Mouse (Mus musculus): Measurements from ENCODE around the gene St7.
"Not testable (repeated sequence)": the region's sequence is repeated elsewhere in the genome, so short reads cannot be mapped to it uniquely, and the experiment has no call there.

St7 gene

DNA sequence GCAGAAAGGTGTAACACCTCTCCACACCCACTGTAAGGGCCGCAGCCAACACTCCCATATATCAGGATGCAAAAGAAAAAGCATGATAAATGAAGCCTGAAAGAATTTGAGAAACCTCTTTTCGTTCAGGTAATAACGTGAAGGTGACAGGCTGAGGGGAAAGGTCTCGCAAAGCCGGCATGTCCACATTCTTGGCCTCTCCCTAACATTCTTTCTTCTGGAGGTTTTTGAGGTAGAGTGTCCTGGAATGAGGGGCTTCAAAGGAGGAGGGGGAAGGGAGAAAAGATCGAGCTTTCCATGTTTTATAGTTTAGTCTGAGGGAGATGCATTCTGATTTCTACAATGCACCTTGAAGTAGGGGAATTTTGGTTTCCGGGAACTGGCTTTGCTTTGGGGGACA lies at the start of gene St7:
Gene St7 (plus strand): TSS at position 287 of the 400 bp plus-strand sequence.
- no peak for DNase-seq (ENCODE audit: low spot score in 2 of 2)

DNA sequence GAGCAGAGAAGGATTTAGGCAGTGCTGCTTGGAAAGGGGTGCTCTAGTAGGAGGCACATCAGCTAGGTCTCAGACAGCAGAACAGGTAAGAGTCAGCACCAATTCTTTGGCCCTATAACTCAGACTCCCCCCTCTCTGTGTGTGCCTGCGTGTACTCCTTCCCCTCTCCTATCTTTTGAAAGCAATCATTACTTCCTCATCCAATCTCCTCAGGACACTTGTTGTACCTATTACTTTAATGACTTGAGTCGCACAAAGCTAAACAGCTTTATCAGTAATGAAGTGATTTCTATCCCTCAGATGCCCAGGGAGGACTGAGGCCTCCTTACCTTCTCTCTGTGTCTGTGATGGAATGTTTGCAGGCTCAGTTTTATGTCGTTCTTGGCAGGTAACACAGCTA lies 46.6 kb upstream of the St7 start:
- DNase-seq (ENCODE audit: low spot score in 2 of 2): no peak

DNA sequence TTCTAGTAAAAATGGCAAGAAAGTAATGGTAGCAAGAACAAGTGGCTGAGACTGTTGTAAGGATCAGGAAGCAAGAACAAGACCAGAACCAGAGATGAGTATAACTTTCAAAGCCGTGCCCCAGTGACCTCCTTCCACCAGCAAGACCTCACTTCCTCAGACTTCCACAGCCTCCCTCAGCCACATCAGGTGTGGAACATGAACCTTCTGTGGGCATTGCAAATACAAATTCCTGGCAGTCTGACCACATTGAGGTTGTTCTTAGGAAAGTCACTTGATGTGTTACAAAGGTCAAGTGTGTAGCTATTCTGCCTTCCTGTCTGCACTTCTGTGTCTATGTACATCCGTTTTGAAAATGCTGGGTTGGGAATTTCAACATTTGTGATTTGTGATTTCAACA lies 40.6 kb upstream of the St7 start:
- DNase-seq (ENCODE audit: low spot score in 2 of 2): no peak

DNA sequence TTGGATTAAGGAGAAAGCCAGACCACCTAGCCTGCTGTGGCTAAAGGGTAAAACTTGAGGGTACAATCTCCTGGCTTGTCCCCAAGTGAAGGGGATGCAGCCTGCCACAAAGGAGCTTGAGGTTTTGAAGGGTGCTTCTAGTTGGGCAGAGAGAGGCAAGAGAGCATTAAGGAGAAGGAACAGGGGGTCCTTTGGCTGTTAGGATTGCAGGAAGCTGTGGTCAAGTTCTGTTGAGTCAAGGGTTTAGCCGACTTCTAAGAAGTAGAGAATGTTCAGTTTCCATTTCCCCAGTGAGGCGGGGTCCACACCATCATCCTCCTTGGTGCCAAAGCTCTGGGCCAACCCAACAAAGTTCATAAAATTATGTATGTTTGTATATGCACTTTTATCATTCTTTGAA lies 37.7 kb upstream of the St7 start:
- DNase-seq (ENCODE audit: low spot score in 2 of 2): no peak

DNA sequence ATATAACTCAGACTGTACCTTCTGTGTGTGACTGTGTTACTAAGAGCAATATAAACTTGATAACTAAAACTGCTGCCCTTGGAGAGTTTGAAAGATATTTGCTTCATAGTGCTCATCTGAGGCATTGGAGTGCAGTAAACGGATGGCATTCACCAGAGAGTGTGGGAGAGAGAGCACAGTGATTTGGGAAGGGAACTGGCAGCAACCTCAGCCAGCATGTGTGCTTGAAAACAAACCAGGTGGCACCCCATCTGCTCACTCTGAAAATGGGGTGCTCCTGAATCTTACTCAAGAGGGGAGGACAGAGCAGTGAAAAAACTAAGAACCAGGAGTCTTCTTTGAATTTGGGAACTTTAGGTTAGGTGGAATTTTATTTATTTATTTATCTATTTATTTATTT lies 35.4 kb upstream of the St7 start:
- DNase-seq (ENCODE audit: low spot score in 2 of 2): no peak

DNA sequence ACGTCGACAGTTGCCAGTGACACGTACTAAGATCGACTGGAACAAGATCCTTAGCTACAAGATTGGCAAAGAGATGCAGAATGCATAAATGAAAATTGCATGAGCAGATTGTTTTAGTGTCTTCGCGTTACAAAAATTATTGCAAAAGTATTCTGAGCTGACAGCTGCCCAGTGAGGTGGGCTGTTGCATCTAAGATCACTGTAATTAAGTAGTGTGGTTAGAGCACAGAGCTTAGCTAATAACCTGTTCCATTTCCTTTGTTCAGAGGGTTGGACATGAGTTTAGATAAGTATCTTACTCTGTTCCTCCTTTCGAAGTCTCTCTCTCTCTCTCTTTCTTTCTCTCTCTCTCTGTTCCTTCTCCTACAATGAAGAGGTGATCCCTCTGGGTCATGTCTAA lies 27.4 kb upstream of the St7 start:
- DNase-seq (ENCODE audit: low spot score in 2 of 2): no peak

DNA sequence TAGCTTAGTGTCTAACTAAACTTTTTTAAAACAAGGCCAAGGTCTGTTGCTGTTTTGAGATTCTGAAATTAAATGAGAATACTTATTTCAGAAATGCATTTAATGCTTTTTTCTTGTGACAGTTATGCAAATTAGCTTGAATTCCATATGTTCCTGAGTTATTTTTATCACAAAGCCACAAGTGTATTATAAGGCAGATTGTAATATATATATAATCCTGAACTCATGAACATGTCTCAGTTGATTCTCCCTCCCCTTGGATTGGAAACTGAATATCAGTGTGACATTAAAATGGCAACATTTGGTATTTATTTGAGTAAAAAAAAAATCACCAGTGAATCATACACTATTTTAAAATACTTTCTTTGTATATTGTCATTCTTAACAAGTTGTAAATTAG lies 26.7 kb upstream of the St7 start:
- no peak for DNase-seq (ENCODE audit: low spot score in 2 of 2)

DNA sequence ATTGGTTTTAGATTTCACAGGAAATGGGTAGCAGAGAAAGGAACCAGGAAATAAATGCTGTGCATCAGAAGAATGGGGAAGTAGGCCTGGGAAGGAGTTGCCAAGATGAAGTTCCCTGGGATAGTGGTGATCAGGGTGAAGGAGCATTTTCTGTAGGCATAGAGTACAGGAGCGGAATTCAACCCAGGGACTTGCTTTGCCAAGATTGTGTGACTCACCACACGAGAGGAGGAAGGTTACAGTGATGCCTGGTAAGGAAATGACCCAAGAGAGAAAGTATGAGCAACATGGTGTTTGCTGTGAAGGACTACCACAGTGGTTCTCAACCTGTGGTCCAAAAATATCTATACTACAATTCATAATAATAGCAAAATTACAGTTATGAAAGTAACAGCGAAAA lies 24.9 kb upstream of the St7 start:
- no peak for DNase-seq (ENCODE audit: low spot score in 2 of 2)

DNA sequence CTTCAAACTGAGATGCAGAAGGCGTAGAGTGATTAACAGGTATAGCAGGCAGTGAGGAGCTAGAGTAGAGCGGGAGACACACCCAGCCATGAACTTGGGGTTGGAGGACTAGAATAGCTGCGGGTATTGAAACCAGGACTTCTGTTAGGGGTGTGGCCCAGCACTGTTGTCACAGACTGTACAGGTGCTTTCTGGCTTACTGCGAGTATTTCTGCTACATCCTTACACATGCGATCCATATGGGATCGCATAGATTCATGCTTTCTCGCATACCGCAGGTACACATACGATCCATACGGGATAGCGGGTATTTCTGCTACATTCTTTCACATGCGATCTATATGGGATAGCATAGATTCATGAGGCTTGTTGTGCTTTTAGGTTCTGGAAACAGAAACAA lies 24.4 kb upstream of the St7 start:
- DNase-seq (ENCODE audit: low spot score in 2 of 2): no peak

DNA sequence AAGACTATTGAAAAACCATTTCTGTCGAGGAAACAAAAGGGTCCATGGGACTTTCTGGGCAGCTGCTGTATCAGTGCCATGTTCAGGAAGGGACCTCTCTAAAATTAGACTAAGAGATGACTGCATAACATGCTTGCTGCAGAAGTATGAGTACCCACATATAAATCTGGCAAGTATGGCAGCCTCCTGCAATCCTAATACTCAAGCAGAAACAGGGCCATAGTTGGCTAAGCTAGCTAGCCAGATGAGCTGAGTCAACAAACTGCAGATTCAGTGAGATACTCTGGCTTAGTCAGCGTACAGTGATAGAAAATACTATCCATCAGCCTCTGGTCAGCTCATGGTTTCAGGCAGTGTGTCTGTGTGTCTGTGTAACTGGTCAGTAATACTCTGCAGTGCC lies 22.9 kb upstream of the St7 start:
- no peak for DNase-seq (ENCODE audit: low spot score in 2 of 2)

DNA sequence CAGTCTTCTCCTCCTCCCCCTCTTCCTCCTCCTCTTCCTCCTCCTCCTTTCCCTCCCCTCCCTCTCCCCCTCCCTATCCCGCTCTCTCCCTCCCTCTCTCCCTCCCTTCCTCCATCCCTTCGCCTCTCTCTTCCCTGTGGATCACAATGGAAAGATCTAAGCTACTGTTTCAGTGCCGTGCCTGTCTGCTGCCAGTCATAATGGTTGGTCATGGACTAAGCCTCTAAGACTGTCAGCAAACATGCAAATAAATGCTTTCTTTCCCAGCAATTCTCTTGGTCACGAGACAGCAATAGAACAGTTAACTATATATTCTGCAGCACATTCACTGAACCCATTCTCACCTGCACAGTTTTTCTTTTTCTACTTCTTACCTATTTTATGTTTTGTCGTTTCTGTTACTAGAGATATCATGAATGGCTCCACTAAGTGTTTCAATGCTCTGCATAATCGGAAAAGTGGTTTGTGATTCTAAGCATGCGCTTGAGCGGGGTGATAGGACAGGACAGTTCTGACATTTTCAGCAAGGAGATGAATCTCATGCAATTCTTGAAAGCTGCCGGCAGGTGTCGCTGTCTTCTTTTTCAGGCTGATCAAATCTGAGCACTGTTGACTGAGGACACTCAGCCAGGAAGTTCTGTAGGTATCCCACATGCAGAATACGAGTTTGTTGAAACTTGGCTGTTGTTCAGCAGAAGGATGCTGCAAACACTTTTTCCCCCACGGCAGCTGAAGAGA lies 17.5 kb upstream of the St7 start:
- DNase-seq (ENCODE audit: low spot score in 2 of 2): peak; percentile 27 to 71

DNA sequence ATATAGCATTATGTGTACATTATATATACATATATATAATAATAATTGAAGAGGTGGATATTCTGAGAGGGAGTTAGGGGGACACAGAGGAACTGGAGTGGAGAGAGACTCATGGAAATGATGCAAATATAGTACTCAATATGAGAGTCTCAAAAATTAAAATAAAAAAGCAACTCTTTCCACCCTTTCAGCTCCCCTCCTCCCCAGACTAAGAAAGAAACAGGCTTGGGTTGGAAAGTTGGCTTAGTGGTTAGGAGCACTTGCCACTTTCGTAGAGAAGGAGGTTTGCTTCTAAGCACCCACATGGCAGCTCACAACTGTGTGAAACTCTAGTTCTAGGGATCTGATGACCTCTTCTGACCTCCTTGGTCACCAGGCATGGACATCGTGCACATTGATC lies 15.7 kb upstream of the St7 start:
- DNase-seq (ENCODE audit: low spot score in 2 of 2): no peak

DNA sequence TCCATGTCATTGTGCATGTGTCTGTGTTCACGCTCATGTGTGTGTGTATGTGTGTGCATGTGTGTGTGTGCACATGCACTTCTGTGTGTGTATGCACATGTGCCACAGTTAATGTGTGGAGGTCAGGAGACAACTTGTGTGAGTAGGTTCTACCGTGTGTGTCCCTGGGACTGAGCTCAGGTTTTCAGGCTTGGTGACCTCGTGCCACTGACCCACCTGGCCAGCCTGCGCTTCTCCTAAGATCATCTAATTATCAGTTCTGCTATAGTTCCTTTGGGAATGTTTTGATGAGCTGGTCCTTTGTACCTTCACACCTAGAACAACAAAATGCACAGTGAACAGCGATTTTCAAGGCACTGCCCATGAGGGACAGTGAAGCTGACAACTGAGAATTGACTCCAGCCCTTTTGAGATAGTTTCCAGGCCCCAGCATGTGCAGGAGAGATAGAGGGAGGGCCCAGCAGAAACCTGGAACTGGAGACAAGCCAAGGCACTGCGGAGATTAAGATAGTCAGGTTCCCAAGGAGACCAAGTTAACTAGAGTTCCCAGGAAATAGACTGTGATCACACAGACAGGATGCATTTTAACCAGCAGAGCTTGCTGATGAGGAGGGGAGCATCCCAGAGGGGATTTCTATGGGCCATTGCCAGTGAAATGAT lies 12.3 kb upstream of the St7 start:
- DNase-seq (ENCODE audit: low spot score in 2 of 2): no peak

DNA sequence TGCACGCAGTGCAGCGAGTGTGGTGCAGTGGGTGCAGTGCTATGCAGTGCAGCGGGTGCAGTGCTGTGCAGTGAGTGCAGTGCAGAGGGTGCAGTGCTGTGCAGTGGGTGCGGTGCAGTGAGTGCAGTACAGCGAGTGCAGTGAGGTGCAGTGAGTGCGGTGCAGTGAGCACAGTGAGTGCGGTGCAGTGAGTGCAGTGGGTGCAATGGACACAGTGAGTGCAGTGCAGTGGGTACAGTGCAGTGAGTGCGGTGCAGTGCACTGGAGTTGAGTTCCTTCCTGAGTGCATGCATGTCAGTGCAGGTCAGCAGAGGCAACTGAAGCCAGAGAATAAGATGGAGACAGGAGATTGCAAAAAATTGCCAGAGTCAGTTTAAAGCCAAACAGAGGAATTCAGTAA lies 10.9 kb upstream of the St7 start:
- no peak for DNase-seq (ENCODE audit: low spot score in 2 of 2)

DNA sequence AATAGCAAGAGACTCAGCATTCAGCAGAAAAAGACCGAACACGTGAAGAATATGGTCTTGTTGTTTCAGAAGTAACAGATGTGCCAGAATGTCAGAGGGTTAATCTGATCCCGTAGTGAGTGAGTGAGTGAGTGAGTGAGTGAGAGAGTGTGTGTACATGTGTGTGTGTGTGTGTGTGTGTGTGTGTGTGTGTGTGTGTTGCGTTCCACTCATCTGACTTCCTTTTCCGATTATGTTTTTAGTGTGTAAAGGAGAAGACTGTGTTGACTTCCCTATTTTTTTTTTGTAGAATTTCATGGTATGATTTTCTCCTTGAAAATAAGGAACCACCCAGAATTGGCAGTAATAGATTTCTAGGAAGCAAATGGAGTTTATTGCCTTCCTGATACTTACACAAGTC lies 4.1 kb upstream of the St7 start:
- no peak for DNase-seq (ENCODE audit: low spot score in 2 of 2)

DNA sequence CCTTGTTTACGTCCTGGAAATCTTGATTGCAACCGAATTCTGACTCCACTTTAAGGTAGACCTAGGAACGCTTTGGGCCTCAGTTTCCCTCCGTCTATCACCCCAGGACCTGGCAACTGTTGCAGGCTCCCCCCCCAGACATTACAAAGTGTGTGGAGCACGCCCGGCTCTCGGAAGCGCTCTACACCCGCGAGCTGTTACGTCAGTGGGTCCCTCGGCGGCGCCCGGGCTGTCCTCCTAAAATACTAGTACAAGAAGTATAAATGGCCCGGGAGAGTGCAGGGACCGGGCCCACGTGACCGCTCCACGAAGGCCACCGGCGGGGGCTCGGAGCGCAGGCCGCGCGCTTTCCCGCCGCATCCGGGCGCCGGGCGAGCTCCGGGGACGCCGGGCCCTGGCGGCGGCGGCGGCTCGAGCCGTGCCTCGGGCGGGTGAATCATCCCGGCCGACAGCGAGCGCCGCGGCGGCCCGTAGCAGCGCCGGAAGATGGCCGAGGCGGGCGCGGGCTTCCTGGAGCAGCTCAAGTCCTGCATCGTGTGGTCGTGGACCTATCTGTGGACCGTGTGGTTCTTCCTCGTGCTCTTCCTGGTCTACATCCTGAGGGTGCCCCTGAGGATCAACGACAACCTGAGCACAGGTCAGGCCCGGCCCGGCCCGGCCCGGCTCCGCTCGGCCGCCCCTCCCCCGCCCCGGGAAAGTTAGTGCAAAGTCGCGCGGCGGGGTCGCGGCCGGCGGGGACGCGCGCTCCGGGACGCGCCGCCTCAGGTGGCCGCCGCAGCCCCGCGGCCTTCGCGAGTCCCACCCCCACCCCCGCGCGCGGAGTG lies 1.2 kb downstream of the St7 start:
- DNase-seq (ENCODE audit: low spot score in 2 of 2): peak; percentile 36 to 47

DNA sequence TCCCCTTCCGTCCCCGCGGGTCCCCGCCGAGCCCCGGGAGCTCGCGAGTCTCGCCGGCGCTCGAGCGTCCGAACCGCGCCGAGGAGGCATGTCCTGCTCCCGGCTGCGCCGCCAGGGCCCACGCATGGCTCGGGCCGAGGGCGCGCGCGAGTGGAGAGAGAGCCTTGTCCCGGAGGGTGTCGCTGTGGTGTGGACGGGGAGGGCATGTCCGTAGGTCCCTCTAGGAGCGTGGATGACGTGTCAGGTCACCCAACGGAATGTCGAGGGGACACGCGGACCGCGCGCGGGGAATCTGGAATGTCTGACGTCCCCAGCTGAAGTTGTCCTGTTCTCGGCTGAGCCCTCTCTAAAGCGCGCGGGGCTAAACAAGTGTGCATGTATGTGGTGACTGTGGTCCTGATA lies 1.8 kb downstream of the St7 start:
- DNase-seq (ENCODE audit: low spot score in 2 of 2): peak; percentile 51 to 55

DNA sequence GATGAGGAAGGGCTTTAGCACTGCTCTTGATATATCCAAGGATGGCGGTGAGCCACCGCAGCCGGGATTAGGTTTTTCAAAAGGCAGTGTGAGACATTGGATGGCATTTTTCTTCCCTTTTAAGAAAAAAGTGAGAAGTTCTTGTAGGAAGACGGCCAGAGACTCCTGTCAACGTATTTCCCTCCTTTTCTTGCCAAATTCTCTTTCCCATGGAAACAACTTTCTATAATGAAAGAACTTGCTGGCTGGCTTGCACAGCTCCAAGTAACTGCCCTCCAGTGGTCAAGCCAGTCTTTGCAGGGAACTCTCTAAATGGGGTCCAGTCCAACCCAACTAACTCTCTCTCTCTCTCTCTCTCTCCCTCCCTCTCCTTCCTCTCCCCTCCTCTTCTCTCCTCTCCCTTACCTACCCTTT lies 3.6 kb downstream of the St7 start:
- peak in 1 of 2 experiments; percentile 20 for DNase-seq (ENCODE audit: low spot score in 2 of 2)

DNA sequence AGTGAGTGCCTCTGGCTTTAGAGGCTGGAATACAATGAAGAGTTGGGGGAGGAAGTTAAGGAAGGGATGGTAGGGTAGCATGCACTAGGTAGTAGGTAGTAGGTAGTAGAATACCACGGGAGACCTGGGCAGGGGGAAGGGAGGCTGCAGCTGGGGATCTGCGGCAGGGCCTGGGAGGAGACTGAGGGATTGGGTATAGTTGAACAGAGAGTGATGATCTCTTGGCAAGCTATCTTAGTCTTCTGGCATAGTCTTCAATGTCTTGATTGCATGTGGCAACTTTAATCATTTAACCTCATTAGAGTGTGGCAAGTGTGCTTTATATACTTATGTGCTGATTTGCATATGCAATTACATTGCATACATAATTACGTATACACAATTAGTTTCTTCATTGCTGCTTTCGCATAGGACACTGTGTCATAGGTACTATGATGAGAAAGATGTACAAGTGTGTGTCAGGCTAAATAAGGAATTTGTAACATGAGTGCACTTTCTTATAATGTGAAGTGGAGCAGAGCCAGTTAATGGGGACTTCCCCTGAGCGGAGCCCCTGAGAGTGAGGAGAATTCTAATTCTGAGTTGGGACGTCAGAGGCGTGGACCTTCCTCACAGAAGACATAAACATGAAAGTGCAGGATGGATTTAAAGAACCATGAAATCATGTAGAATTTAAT lies 8.3 kb downstream of the St7 start:
- no peak for DNase-seq (ENCODE audit: low spot score in 2 of 2)

DNA sequence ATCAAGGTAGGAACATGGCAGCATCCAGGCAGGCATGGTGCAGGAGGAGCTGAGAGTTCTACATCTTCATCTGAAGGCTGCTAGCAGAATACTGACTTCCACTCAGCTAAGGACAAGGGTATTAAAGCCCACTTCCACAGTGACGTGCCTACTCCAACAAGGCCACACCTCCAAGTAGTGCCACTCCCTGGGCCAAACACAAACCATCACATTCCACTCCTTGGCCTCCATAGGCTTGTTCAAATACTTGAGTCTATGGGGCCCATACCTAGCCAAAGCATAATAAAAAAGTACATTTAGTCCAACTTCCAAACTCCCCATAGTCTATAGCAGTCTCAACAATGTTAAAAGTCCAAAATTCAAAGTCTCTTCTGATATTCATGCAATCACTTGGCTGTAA lies 11.3 kb downstream of the St7 start:
- not testable (repeated sequence) for DNase-seq (ENCODE audit: low spot score in 2 of 2)

DNA sequence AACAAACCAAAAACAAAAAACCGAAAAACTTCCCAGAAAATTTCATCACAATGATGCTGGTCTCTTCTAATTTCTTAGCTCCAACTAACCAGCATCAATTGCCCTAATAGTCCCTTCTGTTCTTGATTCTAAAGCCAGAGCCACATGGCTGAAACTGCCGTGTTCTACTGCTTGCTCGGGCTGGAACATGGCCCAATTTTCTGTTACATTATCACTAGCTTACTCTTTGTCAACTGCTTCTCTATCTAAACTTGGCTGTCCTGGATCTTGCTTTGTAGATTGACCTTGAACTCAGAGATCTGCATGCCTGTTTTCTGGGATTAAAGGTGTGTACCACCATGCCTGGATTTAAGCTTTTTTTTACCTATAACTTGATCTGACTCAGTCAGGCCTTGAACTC lies 13.2 kb downstream of the St7 start:
- DNase-seq (ENCODE audit: low spot score in 2 of 2): no peak

DNA sequence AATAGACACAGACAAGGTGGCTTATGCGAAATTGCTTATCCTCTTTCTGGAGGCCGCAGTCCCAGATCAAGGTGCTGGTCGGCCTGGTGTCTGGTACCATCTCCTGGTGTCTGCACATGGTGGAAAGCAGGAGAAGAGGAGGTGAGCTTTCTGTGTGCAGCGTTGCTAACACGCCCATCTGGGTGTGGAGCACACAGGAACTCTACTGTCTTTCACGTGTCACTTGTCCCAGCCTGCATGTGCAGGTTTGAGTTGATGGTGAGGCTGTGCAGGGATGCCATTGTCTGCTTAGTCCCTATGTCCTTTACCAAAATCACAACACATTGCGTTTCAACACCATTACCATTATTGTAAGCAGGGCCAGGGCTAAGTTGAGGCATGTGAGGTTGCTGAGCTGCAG lies 26.2 kb downstream of the St7 start:
- no peak for DNase-seq (ENCODE audit: low spot score in 2 of 2)
